Mouse (Mus musculus): Measurements from ENCODE around the gene Fam83d.

- TF ChIP-seq CHD2 (IDR thresholded peaks at IDR 0.05; ENCODE audit: low read length) (no peak), USF1 (IDR thresholded peaks at IDR 0.05; ENCODE audit: low read depth, low read length) (no peak), MXI1 (IDR thresholded peaks at IDR 0.05; ENCODE audit: low read depth, low read length) (no peak)
Observed at GRCm38 (mm10) chr2:158721481-158721880, 46.4 kb upstream of the Fam83d start.

Data from CH12.LX (cell line).